Mouse (Mus musculus) layer of hippocampus, adult 11-12 months (tissue): Measurements from ENCODE around the gene Cep85l.

Experiments
- DNase-seq: peaks from one replicate; pipeline ENCODE4 v3.0.0; 2022; ENCODE audit warnings: low spot score

Cep85l gene

GRCm38 (mm10) chr10:53394923-53395629 is 15.3 kb upstream of the Cep85l start:
- DNase-seq = no peak

GRCm38 (mm10) chr10:53388227-53388920 is 8.6 kb upstream of the Cep85l start:
- no peak for DNase-seq

- DNase-seq = no peak
Measured at GRCm38 (mm10) chr10:53385438-53385837, 5.7 kb upstream of the Cep85l start.

GRCm38 (mm10) chr10:53384896-53385295 is 5.1 kb upstream of the Cep85l start:
- no peak for DNase-seq

- DNase-seq = no peak
Measured at GRCm38 (mm10) chr10:53382696-53383365, 3.1 kb upstream of the Cep85l start.

- peak; percentile 34 for DNase-seq
Measured at GRCm38 (mm10) chr10:53378981-53379708, 602 bp downstream of the Cep85l start.

- no peak for DNase-seq
Measured at GRCm38 (mm10) chr10:53378296-53378695, 1.5 kb downstream of the Cep85l start.

GRCm38 (mm10) chr10:53377096-53377495 is 2.7 kb downstream of the Cep85l start:
- no peak for DNase-seq

GRCm38 (mm10) chr10:53373885-53374578 is 5.7 kb downstream of the Cep85l start:
- no peak for DNase-seq

- DNase-seq = no peak
Measured at GRCm38 (mm10) chr10:53367265-53367664, 12.5 kb downstream of the Cep85l start.

- DNase-seq = no peak
Measured at GRCm38 (mm10) chr10:53364311-53364710, 15.4 kb downstream of the Cep85l start.

- DNase-seq = no peak
Measured at GRCm38 (mm10) chr10:53359016-53359415, 20.7 kb downstream of the Cep85l start.

- no peak for DNase-seq
Measured at GRCm38 (mm10) chr10:53353665-53354064, 26.1 kb downstream of the Cep85l start.

- no peak for DNase-seq
Measured at GRCm38 (mm10) chr10:53349254-53349653, 30.5 kb downstream of the Cep85l start.

GRCm38 (mm10) chr10:53347787-53348755 is 31.7 kb downstream of the Cep85l start:
- peak; percentile 76 for DNase-seq

- DNase-seq = no peak
Measured at GRCm38 (mm10) chr10:53346916-53347315, 32.8 kb downstream of the Cep85l start.

GRCm38 (mm10) chr10:53346506-53346905 is 33.2 kb downstream of the Cep85l start:
- DNase-seq = peak; percentile 65

GRCm38 (mm10) chr10:53345508-53345907 is 34.2 kb downstream of the Cep85l start:
- no peak for DNase-seq

GRCm38 (mm10) chr10:53343865-53344264 is 35.9 kb downstream of the Cep85l start:
- DNase-seq = no peak

GRCm38 (mm10) chr10:53343384-53343783 is 36.4 kb downstream of the Cep85l start:
- DNase-seq = no peak
